Comparison of ENCODE assay signal across 14 mouse cellular contexts in genomic region chr9:42194939-42195338, GRCm38 (mm10).
"Had no signal": no experiment of that assay in that cellular context is flagged by ENCODE, and none has a peak within 500 bp of the region (broad histone marks: within the 10 kb centered on the region; RNA-seq: fewer than 3 reads in every experiment).

No protein-coding gene starts in this region.

- H3K9ac ChIP-seq: intestine, embryonic 15.5 days; liver, embryonic 13.5 days; lung, embryonic 14.5 days; midbrain, embryonic 13.5 days; neural tube, embryonic 13.5 days had no signal

- ATAC-seq: midbrain, embryonic 13.5 days; midbrain, embryonic 16.5 days had no signal

- H3K4me2 ChIP-seq: intestine, embryonic 15.5 days; liver, embryonic 13.5 days; lung, embryonic 14.5 days; midbrain, embryonic 13.5 days; neural tube, embryonic 13.5 days had no signal

- H3K4me3 ChIP-seq: intestine, embryonic 15.5 days; liver, embryonic 13.5 days; megakaryocyte, embryonic 14.5 days; midbrain, embryonic 10.5 days; midbrain, embryonic 13.5 days; myocyte; neural tube, embryonic 13.5 days had no signal

- H3K36me3 ChIP-seq: intestine, embryonic 15.5 days; liver, embryonic 13.5 days; midbrain, embryonic 10.5 days; midbrain, embryonic 13.5 days; neural tube, embryonic 13.5 days had no signal

- DNase-seq: layer of hippocampus, adult 9-11 months; liver, embryonic 13.5 days; lung, embryonic 14.5 days; retina, postnatal 1 day; right cerebral cortex, postnatal 25 days; spleen, adult 18-20 months; thymus, postnatal 25 days had no signal

- H3K4me1 ChIP-seq: liver, embryonic 13.5 days; megakaryocyte, embryonic 14.5 days; midbrain, embryonic 10.5 days; midbrain, embryonic 13.5 days had no signal

- H3K27ac ChIP-seq: liver, embryonic 13.5 days; midbrain, embryonic 10.5 days; midbrain, embryonic 13.5 days; neural tube, embryonic 13.5 days had no signal

- H3K9me3 ChIP-seq: intestine, embryonic 15.5 days; liver, embryonic 13.5 days; midbrain, embryonic 10.5 days; midbrain, embryonic 13.5 days; neural tube, embryonic 13.5 days had no signal

- H3K27me3 ChIP-seq: intestine, embryonic 15.5 days; liver, embryonic 13.5 days; midbrain, embryonic 13.5 days; neural tube, embryonic 13.5 days had no signal
